Mouse (Mus musculus) spleen, adult 18-20 months (tissue): ENCODE data around the gene Retreg2.
A peak's percentile ranks its signal among the peaks of the same experiment; 100 is the strongest.

Experiments used
- DNase-seq, 2 experiments: peaks; one replicate each; pipeline ENCODE4 v3.0.0; 2022; ENCODE audit warnings: mixed read lengths in 2 of 2

Retreg2 gene

GRCm38 (mm10) chr1:75168472-75169464 lies 26.2 kb downstream of the Retreg2 start, which contains the start of gene Zfand2b:
Gene Zfand2b (plus strand): TSS chr1:75168646.
- peak; percentile 98 to 99 for DNase-seq

GRCm38 (mm10) chr1:75179334-75180104 lies 36.9 kb downstream of the Retreg2 start:
- DNase-seq = no peak

- DNase-seq = peak; percentile 67 to 76
These were observed 37.6 kb downstream of the Retreg2 start, which contains the start of gene Abcb6 for GRCm38 (mm10) chr1:75180105-75180590. Gene Abcb6 (minus strand): TSS chr1:75180392.

GRCm38 (mm10) chr1:75180741-75181140 lies 38.2 kb downstream of the Retreg2 start:
- no peak for DNase-seq

- no peak for DNase-seq
These were observed 38.8 kb downstream of the Retreg2 start for GRCm38 (mm10) chr1:75181377-75181870.

GRCm38 (mm10) chr1:75182160-75182559 lies 39.6 kb downstream of the Retreg2 start:
- DNase-seq = no peak

GRCm38 (mm10) chr1:75185495-75185894 lies 42.9 kb downstream of the Retreg2 start:
- no peak for DNase-seq

GRCm38 (mm10) chr1:75187126-75187525 lies 44.5 kb downstream of the Retreg2 start:
- DNase-seq = no peak

GRCm38 (mm10) chr1:75187914-75188483 lies 45.4 kb downstream of the Retreg2 start:
- no peak for DNase-seq

- no peak for DNase-seq
These were observed 48.0 kb downstream of the Retreg2 start for GRCm38 (mm10) chr1:75190577-75190976.

GRCm38 (mm10) chr1:75191258-75191621 lies 48.7 kb downstream of the Retreg2 start:
- DNase-seq = no peak

- peak; percentile 82 to 89 for DNase-seq
These were observed 49.2 kb downstream of the Retreg2 start, which contains the start of the genes Ankzf1 and Atg9a for GRCm38 (mm10) chr1:75191622-75192402. Gene Ankzf1 (plus strand): TSS chr1:75192151. Gene Atg9a (minus strand): TSS chr1:75192196.

GRCm38 (mm10) chr1:75192452-75192851 lies 49.9 kb downstream of the Retreg2 start:
- DNase-seq = peak in 1 of 2 experiments; percentile 35
